In the genomic region with DNA sequence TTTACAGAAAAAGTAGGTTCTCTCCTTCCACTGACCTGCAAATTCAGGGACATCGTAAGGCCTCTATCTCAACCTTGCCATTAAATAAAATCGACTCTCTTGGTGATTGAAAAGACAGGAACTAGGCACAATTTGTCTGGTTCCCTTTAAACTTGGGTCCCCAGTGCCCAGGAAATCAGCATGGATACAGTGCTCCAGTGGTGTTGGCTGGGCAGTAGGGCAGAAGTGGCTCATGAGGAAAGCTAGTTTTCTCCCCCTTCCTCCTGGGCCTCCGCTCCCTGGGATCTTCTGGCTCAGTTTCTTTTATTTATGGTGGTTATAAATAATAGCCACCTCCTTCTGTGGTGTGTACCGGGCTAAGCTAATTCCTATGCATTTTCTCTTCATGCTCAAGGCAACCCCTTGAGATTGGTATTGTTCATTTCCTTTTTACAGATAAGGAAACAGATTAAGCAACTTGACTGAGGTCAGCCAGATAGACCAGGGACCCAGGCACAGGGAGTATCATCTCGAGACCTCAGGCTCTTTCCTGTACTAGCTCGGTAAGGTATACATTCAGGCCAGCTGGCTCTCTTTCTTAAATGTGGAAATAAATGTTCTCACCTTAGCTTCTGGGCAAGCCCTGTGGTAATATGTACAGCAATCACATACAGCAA, we compare ENCODE assay signal across 8 mouse cellular contexts. TPM values are rescaled to one million over a fixed set of nuclear protein-coding genes. Genes with fewer than 3 reads are reported as not detected.
DNase-seq lines count a peak whose midpoint lies in the region; ATAC-seq and TF ChIP-seq lines count a peak whose summit lies in the region.

Tmem253 (plus strand) TSS at position 214 of the 656 bp plus-strand sequence.

- H3K9me3 ChIP-seq in heart, embryonic 14.5 days (ENCODE audit: control insufficient read depth, low read length), result no peaks in the 10 kb centered on the region
- H3K9me3 ChIP-seq in hindbrain, embryonic 11.5 days (ENCODE audit: control insufficient read depth, low read length), result no peaks in the 10 kb centered on the region
- H3K9me3 ChIP-seq in midbrain, embryonic 13.5 days, result no peaks in the 10 kb centered on the region

- no peak for TF ChIP-seq POLR2A in bone marrow, adult 2 months (IDR thresholded peaks at IDR 0.05; ENCODE audit: borderline replicate concordance, control insufficient read depth, low read depth, low read length)

- TF ChIP-seq CTCF in bone marrow, adult 2 months (IDR thresholded peaks at IDR 0.05; ENCODE audit: control insufficient read depth, insufficient read depth, low read length), result no peak

- no peaks in the 10 kb centered on the region for H3K27me3 ChIP-seq in heart, embryonic 14.5 days (ENCODE audit: control insufficient read depth, insufficient read depth, low read length)
- H3K27me3 ChIP-seq in hindbrain, embryonic 11.5 days (ENCODE audit: control insufficient read depth, insufficient read depth, low read length), result no peaks in the 10 kb centered on the region
- H3K27me3 ChIP-seq in midbrain, embryonic 13.5 days, result no peaks in the 10 kb centered on the region

- peak within 1 kb of the TSS; percentile 77 for H3K4me2 ChIP-seq in heart, embryonic 14.5 days (ENCODE audit: low read length)
- peak within 1 kb of the TSS; percentile 71 for H3K4me2 ChIP-seq in hindbrain, embryonic 11.5 days (replicated peaks; ENCODE audit: low read depth, low read length)
- H3K4me2 ChIP-seq in midbrain, embryonic 13.5 days (replicated peaks), result peak within 1 kb of the TSS; percentile 83

- peak within 1 kb of the TSS; percentile 92 for H3K9ac ChIP-seq in heart, embryonic 14.5 days (ENCODE audit: low read length)
- peak within 1 kb of the TSS; percentile 98 for H3K9ac ChIP-seq in hindbrain, embryonic 11.5 days (ENCODE audit: low read depth, low read length)
- H3K9ac ChIP-seq in midbrain, embryonic 13.5 days (replicated peaks), result peak within 1 kb of the TSS; percentile 90

- H3K4me3 ChIP-seq in heart, embryonic 14.5 days (ENCODE audit: control insufficient read depth in 1 of 2, insufficient read depth in 1 of 2, low read depth in 1 of 2, low read length in 2 of 2), result peak within 1 kb of the TSS; percentile 52 to 71
- peak within 1 kb of the TSS; percentile 78 for H3K4me3 ChIP-seq in bone marrow, adult 2 months (replicated peaks; ENCODE audit: control insufficient read depth, low read depth, low read length)
- H3K4me3 ChIP-seq in hindbrain, embryonic 11.5 days (ENCODE audit: low read depth, low read length), result peak within 1 kb of the TSS; percentile 84
- peak within 1 kb of the TSS; percentile 63 for H3K4me3 ChIP-seq in midbrain, embryonic 13.5 days (replicated peaks)

- no peak for DNase-seq in heart, postnatal 36 days
- no peak for DNase-seq in hindbrain, embryonic 11.5 days (ENCODE audit: low spot score)
- DNase-seq in left cerebral cortex, postnatal 4 days, result no peak
- no peak for DNase-seq in right cerebral cortex, adult 18-20 months

- no peaks in the 10 kb centered on the region for H3K36me3 ChIP-seq in heart, embryonic 14.5 days (ENCODE audit: control insufficient read depth, insufficient read depth, low read length)
- no peaks in the 10 kb centered on the region for H3K36me3 ChIP-seq in hindbrain, embryonic 11.5 days (ENCODE audit: control insufficient read depth, insufficient read depth, low read length)
- no peaks in the 10 kb centered on the region for H3K36me3 ChIP-seq in midbrain, embryonic 13.5 days

- peaks cover 10 to 42% of the 10 kb centered on the region in 2 experiments for H3K4me1 ChIP-seq in heart, embryonic 14.5 days (ENCODE audit: control insufficient read depth in 2 of 2, insufficient read depth in 2 of 2, low read length in 2 of 2)
- H3K4me1 ChIP-seq in bone marrow, adult 2 months (ENCODE audit: control insufficient read depth, insufficient read depth, low read length), result no peaks in the 10 kb centered on the region; the same call in 1 of the 2 replicates
- peaks cover 21% of the 10 kb centered on the region for H3K4me1 ChIP-seq in hindbrain, embryonic 11.5 days (replicated peaks; ENCODE audit: control insufficient read depth, insufficient read depth, low read length)
- H3K4me1 ChIP-seq in midbrain, embryonic 13.5 days (replicated peaks), result peaks cover 69% of the 10 kb centered on the region

- ATAC-seq in heart, embryonic 14.5 days (ENCODE audit: insufficient number of reproducible peaks, insufficient read depth, low FRiP score, low read depth), result no peak
- ATAC-seq in hindbrain, embryonic 11.5 days (ENCODE audit: low FRiP score), result no peak
- ATAC-seq in midbrain, embryonic 13.5 days, result no peak
- ATAC-seq in inflammation-experienced regulatory T-cells, adult 6 months, result no peak

- peak within 1 kb of the TSS; percentile 87 to 99 for H3K27ac ChIP-seq in heart, embryonic 14.5 days (replicated peaks in 1 of 2; ENCODE audit: control insufficient read depth in 1 of 2, insufficient read depth in 1 of 2, low read depth in 2 of 2, low read length in 2 of 2)
- no peak within 1 kb of the TSS for H3K27ac ChIP-seq in bone marrow, adult 2 months (ENCODE audit: control insufficient read depth, insufficient read depth, low read depth, low read length, poor library complexity)
- H3K27ac ChIP-seq in hindbrain, embryonic 11.5 days (ENCODE audit: low read depth, low read length), result peak within 1 kb of the TSS; percentile 100
- H3K27ac ChIP-seq in midbrain, embryonic 13.5 days, result peak within 1 kb of the TSS; percentile 99

- WGBS in heart, embryonic 14.5 days, result 23% methylated on average over 6 of the region's 6 CpGs
- 17% methylated on average over 6 of the region's 6 CpGs for WGBS in bone marrow, adult 2 months
- WGBS in hindbrain, embryonic 11.5 days, result 47% methylated on average over 6 of the region's 6 CpGs
- WGBS in midbrain, embryonic 13.5 days, result 18% methylated on average over 6 of the region's 6 CpGs

- intact Hi-C loops in heart, postnatal 36 days (cut with DNase I), result no loop called here
- intact Hi-C loops in left cerebral cortex, postnatal 4 days (cut with DNase I), result no loop called here

RNA-seq across cellular contexts. Expression of gene Tmem253, which starts in this region (rescaled TPM):
- 1.2 and 1.5 TPM in 2 replicates for polyA plus RNA-seq in heart, embryonic 14.5 days (2014; fragmentation: Nextera tagmentation; extraction: Ambion mirVana)
- 1 to 10 TPM; 2.1 to 2.3 TPM for total RNA-seq in heart, postnatal 36 days (2021)
- polyA plus RNA-seq in bone marrow, adult 2 months (2011; ENCODE audit: insufficient read depth, insufficient read length, low replicate concordance, missing spikeins), result not detected in 2 replicates
- 0.50 and 1.6 TPM in 2 replicates for polyA plus RNA-seq in hindbrain, embryonic 11.5 days (2014; fragmentation: Nextera tagmentation; extraction: Ambion mirVana)
- 0.82 and 0.92 TPM in 2 replicates for polyA plus RNA-seq in midbrain, embryonic 13.5 days (2015; fragmentation: Nextera tagmentation; extraction: Ambion mirVana)
- polyA plus RNA-seq in inflammation-experienced regulatory T-cells, adult 6 months (2017; shearing (Covaris generic)), result under 1 TPM in 1 of 3 experiments, not detected in 2; 0.87 TPM
- under 1 TPM in 1 of 2 experiments, not detected in 1; 0.38 TPM for total RNA-seq in left cerebral cortex, postnatal 4 days (2021)
